Mouse (Mus musculus): ENCODE data around the gene Paqr7. TPM values are rescaled to one million over a fixed set of nuclear protein-coding genes. Genes with fewer than 3 reads are reported as not detected.
"Not testable (repeated sequence)": the region's sequence is repeated elsewhere in the genome, so short reads cannot be mapped to it uniquely, and the experiment has no call there.

Gene Paqr7
- total RNA-seq, 2 experiments from 2014 or later: 15.5 to 19.6 TPM

DNA sequence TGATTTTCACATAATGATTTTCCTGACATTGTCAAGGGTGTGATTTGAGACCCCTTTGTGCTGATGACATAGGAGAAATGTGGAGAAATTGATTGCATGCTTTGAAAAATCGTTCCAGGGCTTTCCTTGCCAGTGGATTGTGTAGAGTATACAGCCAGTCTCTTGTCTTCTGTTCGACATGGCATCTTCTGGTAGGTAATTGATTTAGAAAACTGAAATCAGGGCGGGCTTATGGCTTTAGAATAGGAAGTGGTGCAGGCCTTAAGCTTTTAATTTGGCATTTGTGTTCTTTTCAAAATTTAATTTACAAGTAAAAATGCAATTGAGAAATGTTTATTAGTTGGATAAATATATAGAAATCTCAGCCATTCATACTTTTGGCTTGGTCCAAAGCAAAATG lies 26.5 kb upstream of the Paqr7 start:
- intact Hi-C loops (cut with DNase I): loop anchor here (10.0 kb wide), 1 partner anchor 215 kb away; the partner anchor contains the start of gene Grrp1
- no peak for DNase-seq

DNA sequence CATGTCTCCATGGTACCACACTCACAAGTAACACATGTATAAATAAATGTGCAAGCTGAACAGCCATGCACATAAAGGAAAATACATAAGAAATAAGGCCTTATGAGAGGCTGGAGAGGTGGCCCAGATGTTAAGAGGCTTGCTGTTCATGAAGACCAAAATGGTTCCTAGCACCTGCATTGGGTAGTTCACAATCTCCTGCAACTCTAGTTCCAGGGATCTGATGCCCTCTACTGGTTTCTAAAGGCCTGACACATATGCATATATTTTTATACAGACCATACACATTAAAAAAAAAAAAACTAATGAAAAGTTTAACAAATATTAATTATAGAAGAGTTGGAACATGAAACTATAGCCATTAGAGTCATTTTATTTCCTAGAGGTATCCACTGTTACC lies 25.0 kb upstream of the Paqr7 start:
- no peak for DNase-seq

DNA sequence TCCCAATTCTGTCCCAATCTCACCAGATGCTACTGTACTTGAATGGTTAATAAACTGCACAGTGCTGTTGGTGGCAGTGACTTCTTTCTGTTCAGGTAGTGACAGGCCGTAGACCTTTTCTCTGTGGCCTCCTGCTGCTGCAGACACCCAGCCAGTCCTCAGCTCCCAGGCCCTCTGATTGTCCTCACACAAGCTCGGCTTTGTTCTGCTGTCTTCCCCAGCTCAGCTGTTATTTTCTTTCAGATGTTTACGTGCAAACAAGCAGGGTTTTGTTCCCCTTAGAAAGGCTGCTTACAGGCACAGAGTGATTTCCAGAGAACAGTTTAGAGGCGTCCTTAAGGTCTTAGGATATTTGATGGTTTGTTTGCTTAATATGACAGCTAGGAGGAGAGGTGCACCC lies 22.7 kb upstream of the Paqr7 start:
- intact Hi-C loops (cut with DNase I): loop anchor here (10.0 kb wide), 1 partner anchor 219 kb away; the partner anchor contains the start of gene Grrp1
- DNase-seq: no peak

More for the DNA sequence above, 25.0 kb upstream of the Paqr7 start:
- intact Hi-C loops (cut with DNase I): loop anchor here (10.0 kb wide), 1 partner anchor 217 kb away; the partner anchor contains the start of gene Grrp1

DNA sequence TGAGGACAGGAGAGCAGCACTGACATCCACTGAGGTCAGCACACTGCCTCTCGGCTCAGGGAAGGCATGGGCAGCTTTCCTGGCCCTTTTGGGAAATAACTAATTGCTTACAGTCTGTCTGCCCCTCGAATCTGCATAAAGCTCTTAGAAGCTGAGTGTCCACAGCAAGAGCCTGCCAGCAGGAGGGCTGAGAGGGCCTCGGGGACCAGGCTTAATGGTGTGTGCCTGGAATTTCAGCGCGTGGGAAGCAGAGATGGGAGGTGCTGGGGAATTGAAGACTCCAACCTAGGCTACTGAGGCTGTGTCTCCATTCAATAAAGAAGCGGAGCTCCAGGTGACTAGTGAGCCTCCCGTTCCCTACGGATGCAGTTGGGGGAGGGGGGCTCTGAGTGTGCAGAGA lies 22.3 kb upstream of the Paqr7 start:
- intact Hi-C loops (cut with DNase I): loop anchor here (10.0 kb wide), 1 partner anchor 219 kb away; the partner anchor contains the start of gene Grrp1

DNA sequence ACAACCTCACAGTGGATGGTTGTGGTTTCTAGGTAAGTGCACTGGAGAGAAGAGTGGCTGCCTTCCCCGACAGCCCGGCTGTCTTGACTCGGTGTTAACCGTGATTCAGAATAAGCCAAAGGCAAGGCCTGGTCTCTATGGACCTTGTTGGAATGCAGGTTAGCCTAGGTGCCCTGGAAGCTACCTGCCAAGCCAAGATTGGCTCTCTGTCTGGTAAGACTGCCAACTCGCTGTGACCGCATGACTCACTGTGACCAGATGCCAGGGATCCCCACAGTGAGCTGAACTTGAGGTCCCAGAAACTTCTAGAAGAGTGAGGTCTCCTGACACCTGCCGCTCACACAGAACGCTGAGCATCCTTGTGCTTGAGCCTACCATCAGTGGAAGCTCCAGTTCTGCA lies 19.6 kb upstream of the Paqr7 start:
- intact Hi-C loops (cut with DNase I): loop anchor here (10.0 kb wide), 1 partner anchor 222 kb away; the partner anchor contains the start of gene Grrp1
- no peak for DNase-seq

More for the DNA sequence above, 22.3 kb upstream of the Paqr7 start:
- DNase-seq: no peak

DNA sequence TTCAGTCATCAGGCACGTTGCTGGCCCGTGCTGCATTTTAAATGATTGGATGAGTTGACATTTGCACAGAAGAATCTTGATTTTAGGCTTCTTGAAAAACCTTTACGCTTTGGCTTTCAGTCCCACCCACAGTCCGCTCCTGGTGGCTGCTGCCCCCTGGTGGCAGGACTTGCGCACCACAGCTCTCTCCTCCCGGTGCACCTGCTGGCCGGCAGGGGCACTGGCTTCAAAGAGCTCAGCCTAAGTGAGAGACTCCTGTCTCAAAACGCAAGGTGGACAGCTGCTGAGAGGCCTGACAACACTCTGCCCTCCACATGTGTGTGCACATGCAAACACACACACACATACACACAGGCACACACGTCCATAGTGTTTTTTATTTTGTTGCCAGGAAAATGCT lies 18.5 kb upstream of the Paqr7 start:
- peak; percentile 93 to 97 for DNase-seq
- intact Hi-C loops (cut with DNase I): loop anchor here (1.0 to 10.0 kb wide), 2 partner anchors 83 to 223 kb away; partner anchors contain the start of gene Grrp1

DNA sequence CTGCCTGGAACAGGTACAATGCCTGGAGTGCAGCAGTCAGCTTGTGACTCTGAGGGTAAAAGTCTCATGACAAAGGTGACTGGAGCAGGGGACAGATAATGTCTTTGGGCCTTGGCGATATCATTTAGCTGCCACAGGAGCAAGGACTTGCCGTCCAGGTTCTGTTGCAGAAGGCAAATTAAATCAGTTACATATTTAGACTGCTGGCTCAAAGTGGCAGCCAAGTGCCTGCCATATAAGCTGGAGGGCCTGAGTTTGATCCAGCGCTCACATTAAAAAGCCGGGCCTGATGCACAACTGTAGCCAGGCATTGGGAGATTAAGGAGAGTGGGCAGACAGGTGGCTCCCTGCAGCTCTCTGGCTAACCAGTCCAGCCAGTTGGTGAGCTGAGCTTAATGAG lies 16.7 kb upstream of the Paqr7 start:
- intact Hi-C loops (cut with DNase I): loop anchor here (10.0 kb wide), 1 partner anchor 225 kb away; the partner anchor contains the start of gene Grrp1
- no peak for DNase-seq

DNA sequence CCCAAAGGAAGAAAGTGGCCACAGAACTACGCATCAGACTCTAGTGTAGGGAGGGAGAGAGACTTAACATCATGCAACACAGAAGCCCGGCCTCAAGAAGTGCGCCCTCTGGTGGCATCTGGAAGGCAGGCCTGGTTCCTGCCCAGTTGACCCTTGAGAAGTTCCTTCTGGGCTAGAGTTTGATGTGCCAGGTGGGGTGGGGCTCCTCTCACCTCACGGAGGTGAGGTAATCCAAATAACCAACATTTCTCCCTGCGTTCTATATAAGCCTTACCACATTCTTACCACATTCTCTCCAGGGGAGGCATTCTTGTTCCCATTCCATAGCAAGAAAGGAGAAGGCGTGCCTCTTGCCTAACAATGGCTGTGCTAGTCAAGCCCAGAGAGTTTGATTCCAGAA lies 15.6 kb upstream of the Paqr7 start:
- intact Hi-C loops (cut with DNase I): no loop called here
- DNase-seq: peak; percentile 74 to 86

DNA sequence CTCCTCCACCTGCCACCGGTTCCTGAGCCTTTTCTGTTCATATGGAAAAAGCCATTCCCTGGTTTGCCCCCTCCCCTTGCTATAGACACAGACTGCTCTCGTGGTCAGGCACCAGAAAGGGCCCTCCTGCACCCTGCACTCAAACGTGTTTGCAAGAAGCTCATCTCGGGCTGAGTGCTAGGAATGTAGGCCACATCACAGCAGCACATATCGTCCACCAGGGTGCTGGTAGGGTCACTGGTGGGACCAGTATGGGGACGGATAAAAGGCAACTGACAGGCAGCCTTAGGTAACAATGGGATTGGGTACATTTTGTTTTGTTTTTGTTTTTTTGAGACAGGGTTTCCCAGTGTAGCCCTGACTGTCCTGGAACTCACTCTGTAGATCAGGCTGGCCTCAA lies 15.2 kb upstream of the Paqr7 start:
- intact Hi-C loops (cut with DNase I): no loop called here
- DNase-seq: no peak

DNA sequence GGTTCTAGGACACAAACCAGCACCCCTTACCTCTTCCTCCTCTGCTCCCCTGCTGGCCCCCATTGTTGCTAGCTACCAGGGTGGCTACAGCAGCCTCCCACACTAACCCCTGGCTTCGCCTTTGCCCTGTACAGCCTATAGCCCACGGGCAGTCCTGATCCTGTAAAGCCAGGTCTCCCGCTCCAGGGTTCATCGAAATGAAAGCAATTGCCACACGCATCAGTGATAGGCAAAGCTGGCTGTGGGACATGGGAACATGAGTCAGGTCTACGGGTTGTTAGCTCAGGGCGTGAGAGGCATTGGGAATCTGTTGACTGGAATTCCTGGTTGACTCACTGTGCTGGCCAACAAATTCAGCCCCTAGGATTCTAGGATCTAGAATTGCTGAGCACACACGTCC lies 14.1 kb upstream of the Paqr7 start:
- no peak for DNase-seq
- intact Hi-C loops (cut with DNase I): no loop called here

DNA sequence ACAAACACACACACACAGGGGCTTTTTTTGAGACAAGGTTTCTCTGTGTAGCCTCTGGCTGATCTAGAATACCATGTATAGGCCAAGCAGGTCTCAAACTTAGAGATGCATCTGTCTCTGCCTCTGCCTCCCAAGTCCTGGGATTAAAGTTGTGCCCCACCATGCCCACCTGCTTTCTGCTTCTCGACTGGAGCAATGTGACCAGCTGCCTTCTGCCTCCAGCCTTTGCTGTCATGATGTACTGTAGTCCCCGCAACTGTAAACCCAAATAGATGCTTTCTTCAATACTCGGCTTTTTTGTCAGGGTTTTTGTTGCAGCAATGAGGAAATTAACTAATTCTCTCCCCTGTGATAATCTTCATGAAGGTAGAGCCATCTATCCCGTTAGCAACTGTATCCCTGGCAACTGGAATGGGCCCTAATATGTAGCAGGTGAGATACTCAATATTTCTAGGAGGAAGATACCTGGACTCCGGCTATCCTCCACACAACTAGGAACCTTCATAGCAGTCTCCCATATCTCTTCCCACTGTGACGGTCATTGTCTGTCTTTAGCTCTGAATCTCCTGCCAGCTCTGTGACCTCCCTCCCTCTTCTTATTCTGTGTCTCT lies 13.3 kb upstream of the Paqr7 start:
- no peak for DNase-seq
- intact Hi-C loops (cut with DNase I): no loop called here

DNA sequence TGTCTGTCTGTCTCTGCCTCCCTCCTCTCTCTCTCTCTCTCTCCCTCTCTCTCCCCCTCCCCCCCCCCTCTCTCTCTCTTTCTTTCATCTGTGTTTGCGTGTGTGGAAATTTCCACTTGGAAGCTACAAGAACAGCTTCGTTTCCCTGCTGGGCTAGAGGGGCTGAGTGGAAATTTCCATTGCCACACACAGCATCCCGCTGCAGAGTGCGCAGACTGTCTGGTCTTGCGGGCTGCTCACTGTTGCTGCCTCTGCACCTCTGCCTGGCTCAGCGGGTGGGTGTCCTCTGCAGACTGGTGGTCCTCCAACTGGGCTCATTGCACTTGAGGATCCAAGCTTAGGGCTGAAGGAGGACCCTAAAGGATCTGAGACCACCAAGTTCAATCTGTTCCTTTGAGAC lies 12.8 kb upstream of the Paqr7 start:
- intact Hi-C loops (cut with DNase I): no loop called here
- no peak for DNase-seq

DNA sequence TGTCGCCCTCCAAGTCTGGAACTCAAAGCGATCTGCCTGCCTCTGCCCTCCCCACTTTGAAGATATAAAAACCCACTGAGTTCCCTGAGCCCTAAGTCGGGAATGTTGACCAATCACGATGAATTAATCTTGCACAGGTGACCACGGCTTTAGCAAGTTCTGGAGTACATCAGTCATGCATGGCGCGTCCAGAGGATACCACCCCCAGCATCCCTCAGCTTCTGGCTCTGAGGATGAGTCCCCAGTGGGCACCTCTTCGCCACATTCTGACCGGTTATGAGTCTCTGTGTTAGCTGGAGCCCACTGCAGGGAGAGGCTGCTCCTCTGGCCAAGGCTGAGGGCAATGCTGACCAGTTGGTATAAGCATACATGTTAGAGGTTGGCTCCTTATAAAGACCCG lies 12.3 kb upstream of the Paqr7 start:
- no peak for DNase-seq
- intact Hi-C loops (cut with DNase I): no loop called here

DNA sequence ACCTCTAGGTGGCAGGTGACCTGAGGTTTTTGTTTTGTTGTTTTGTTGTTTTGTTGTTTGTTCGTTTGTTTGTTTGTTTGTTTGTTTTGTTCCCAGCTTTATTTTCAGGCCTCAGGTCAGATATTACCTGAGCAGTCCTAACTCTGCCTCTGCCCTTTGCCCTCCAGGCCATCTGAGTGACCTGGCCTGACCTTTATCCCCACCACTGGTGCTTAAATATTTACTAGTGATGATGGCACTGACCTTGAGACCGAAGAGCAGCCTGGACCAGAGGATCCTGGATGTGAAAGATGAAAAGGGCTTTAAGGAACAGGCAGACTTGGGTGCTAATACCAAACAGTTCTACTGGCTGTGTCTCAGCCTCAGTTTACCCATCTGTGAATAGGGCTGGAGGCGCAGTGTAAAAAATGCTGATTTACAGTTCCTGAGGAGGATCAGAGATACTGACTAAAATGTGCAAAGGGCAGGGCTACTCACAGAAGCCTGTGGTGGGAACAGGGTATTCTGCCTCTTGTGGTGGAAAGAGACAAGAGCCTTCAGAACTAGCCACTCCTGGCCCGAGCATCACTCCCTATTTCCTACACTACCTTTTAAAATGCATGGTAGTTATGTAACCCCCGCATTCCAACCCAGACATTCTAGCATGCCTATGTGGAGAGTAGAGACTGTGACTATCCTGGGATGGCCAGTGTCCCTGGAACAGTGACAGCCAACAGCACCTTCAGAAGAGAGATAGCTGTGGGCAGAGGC lies 11.2 kb upstream of the Paqr7 start:
- intact Hi-C loops (cut with DNase I): no loop called here

DNA sequence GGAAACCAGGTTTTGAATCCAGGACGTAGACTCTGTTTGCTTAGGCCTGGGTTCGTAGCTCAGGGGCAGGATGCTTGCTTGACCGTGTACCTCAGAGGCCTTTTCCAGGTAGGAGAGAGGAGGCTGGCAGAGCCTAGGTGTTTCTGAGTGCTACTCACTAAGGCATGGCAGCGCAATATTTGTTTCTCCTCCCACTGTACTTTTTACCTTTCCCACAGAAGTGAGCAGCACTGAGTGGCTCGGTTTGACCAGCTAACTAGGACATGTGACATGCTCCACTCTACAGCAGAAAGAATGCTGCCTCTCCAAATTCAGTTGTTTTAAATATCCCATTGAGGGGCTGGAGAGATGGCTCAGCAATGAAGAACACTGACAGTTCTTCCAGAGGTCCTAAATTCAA lies 8.3 kb upstream of the Paqr7 start:
- no peak for DNase-seq
- intact Hi-C loops (cut with DNase I): no loop called here

More for the DNA sequence above, 11.2 kb upstream of the Paqr7 start:
- DNase-seq: no peak

DNA sequence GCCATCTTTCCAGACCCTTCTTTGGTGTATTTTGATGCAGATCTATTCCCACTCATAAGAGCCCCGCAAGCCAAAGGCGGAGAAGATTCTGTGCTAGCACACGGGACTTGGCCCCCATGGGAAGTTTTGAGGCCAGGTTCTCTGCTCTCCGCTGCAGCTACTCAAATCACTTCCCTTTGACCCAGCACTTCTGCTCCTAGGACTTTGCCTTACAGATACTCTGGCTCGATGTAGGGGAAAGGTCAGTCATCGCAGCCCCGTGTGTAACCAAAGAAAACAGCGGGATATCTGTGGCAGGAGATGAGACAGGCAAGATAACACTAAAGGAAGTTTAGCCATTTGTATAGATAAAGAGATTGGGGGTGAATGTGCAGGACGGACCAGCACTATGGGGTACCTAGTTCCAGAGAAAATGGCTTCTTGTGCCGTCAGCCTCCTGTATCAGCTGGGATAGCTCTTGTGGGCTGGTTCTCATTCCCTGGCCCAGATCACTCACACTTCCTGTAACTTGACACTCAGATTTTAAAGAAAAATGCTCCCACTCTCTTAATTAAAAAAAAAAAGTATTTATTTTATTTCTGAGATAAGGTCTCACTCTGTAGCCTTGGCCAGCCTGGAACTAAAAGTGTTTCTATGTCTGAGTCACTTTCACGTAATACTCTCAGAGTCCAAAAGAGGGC lies 6.4 kb upstream of the Paqr7 start:
- intact Hi-C loops (cut with DNase I): no loop called here
- DNase-seq: no peak

DNA sequence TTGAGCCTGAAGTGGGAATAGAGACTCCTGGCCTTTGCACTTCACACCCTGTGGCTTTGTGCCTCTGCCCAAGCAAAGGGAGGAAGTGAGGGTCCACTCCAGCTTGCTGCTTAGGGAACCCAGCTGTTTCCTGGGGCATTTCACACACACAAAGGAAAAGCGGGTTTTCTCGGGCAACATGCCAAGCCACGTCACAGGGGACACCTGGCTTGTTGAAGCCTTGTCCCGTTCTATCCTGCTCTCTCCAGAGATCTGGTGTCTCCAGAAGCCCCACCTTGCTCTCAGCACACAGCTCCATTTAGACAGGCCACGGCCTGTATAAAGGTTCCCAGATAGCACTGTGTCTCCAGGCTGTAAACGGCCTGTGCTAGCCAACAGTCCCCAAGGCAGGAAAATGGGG lies 4.8 kb upstream of the Paqr7 start:
- peak in 1 of 2 experiments; percentile 42 for DNase-seq
- intact Hi-C loops (cut with DNase I): no loop called here

DNA sequence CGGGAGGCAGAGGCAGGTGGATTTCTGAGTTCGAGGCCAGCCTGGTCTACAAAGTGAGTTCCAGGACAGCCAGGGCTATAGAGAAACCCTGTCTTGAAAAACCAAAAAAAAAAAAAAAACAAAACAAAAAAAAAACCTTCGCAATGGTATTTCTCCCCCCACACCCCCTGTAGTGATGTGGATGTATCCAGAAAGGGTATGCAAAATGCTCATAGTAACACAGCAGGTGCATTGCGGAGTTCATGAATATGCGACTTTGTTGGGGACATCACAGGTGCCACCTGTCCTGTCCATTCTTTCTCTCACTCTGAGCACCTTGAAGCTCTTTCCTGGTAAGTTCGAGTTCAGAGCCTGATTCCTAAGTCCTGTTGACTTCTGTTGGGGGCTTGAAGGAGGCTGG lies 2.3 kb upstream of the Paqr7 start:
- intact Hi-C loops (cut with DNase I); DNase-seq: not testable (repeated sequence)

DNA sequence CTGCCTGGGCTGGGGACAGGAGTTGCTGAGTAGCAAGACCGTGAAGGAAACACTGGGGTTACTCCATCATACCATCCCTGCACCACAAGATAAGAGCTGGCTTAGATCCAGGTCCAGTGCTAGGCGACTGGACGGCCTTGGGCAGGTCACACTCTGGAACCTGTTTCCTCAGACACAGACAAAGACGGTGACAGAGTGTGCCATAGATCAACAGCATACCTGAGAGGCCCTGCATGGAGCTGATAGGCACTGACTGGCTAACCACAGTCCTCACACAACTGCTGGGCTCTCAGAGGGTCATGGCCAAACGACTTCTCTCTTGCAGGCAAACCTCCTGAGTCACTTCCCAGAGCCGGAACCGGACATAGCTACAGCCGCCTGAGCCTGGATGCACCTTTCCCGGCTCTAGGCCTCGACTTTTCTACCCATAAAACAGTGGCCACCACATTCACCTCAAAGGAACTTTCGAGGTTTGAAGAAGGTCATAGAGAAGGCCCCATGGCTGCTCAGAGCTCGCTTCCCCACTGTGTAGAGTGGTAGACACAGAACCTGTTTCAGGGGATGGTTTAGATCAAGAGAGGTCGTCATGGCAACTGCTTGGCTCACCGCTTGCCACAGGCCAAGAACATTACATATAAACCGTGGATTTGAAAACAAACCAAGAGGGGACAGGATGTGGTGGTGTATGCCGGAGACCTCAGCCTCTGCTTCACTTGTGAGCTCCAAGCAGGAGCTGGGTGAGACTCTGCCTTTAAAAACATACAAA lies 1.5 kb upstream of the Paqr7 start:
- DNase-seq: no peak
- intact Hi-C loops (cut with DNase I): no loop called here

DNA sequence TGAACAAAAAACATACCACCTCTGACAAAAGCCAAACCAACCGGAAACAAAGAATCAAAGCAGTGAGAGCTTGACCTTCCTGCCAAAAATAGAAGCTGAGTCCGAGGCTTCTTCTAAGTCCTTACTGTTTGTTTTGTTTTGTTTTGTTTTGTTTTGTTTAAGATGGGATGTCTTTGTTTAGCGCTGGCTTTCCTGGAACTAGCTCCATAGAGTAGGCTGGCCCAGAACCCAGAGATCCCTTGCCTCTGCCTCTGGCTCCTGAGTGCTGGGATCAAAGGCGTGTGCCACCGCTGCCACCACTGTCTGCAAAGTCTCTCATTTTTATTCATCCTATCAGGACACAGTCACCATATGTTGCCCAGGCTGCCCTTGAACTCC lies 962 bp upstream of the Paqr7 start:
- no peak for DNase-seq
- intact Hi-C loops (cut with DNase I): no loop called here

DNA sequence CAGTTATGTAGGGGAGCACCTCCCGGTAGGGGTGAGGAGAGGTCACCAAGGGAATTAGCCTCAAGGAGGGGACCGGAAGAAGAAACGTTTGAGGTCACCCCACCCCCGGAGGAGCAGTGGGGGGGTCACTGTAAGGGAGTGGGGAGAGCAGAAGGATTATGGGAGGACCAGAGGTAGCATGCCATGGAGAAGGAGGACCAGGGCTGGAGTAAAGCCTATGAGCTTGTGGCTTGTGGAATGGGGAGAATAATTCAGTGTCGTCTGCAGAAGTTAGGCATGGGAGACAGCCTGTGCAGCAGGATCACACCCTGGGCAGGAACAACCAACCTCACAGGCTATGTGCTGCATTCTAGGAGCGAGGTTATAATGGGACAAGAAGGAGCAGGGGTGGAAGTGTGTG lies 726 bp downstream of the Paqr7 start:
- no peak for DNase-seq
- intact Hi-C loops (cut with DNase I): no loop called here

All from heart, postnatal 14 days (tissue).